Mouse (Mus musculus) CH12.LX (cell line): ENCODE measurements around the gene Cd59a. TPM values are rescaled to one million over a fixed set of nuclear protein-coding genes. Genes with fewer than 3 reads are reported as not detected.

Experiments
- DNase-seq: peaks from one replicate; pipeline ENCODE4 v3.0.0-alpha.2; 2013; ENCODE audit errors: extremely low read depth
- H3K27ac ChIP-seq: 2 replicates; pipeline ENCODE4 v1.5.1; 2012; ENCODE audit warnings: low read depth, mild to moderate bottlenecking, control low read depth, moderate library complexity; ENCODE audit not compliant: insufficient read depth
- H3K27me3 ChIP-seq: replicated peaks from 2 replicates; pipeline ENCODE3; 2012; ENCODE audit warnings: inconsistent platforms
- H3K36me3 ChIP-seq, 2 experiments: replicated peaks in 1 of 2; 2 replicates each; pipeline versions ENCODE3 to v1.6.1; 2012; ENCODE audit warnings: inconsistent platforms in 1 of 2, low read length in 1 of 2, mild to moderate bottlenecking in 1 of 2, mixed read lengths in 1 of 2, moderate library complexity in 1 of 2; ENCODE audit not compliant: control insufficient read depth in 1 of 2, insufficient read depth in 1 of 2
- H3K4me1 ChIP-seq, 2 experiments: 2 replicates each; pipeline ENCODE4 v1.6.1; 2012; ENCODE audit warnings: inconsistent platforms in 1 of 2, moderate library complexity in 1 of 2; ENCODE audit not compliant: insufficient read depth in 2 of 2, control insufficient read depth in 1 of 2
- H3K4me2 ChIP-seq: 2 replicates; pipeline ENCODE4 v1.6.1; 2012; ENCODE audit warnings: low read depth, mild to moderate bottlenecking, control low read depth; ENCODE audit not compliant: poor library complexity, insufficient read depth, severe bottlenecking
- H3K4me3 ChIP-seq, 3 experiments: fragments of 150-350 bp in 1 of 3; sonication (generic) in 1 of 3; replicated peaks in 1 of 3; 2 replicates each; pipeline versions ENCODE3 to v1.5.1; 2011 to 2012; ENCODE audit warnings: low read depth in 2 of 3, low read length in 2 of 3, mild to moderate bottlenecking in 2 of 3, moderate library complexity in 2 of 3, control low read depth in 1 of 3, improper control_type of control experiment in 1 of 3, inconsistent platforms in 1 of 3, mixed read lengths in 1 of 3; ENCODE audit not compliant: poor library complexity in 1 of 3
- H3K79me2 ChIP-seq: replicated peaks from 2 replicates; pipeline ENCODE4 v1.6.1; 2012; ENCODE audit warnings: mild to moderate bottlenecking, moderate library complexity; ENCODE audit not compliant: control insufficient read depth, poor library complexity, insufficient read depth, severe bottlenecking; ENCODE audit errors: extremely low read depth
- H3K9ac ChIP-seq: 2 replicates; pipeline ENCODE4 v1.6.1; 2012; ENCODE audit warnings: low read depth, mild to moderate bottlenecking, control low read depth, moderate library complexity; ENCODE audit not compliant: insufficient read depth
- H3K9me3 ChIP-seq: replicated peaks from 2 replicates; pipeline ENCODE3; 2012; ENCODE audit warnings: low read length, inconsistent platforms, mixed read lengths
- BHLHE40 ChIP-seq: IDR thresholded peaks from 2 replicates; pipeline ENCODE4 v1.6.1; 2011; ENCODE audit warnings: mild to moderate bottlenecking, low read depth, low read length, improper control_type of control experiment
- CHD2 ChIP-seq: IDR thresholded peaks from 2 replicates; pipeline ENCODE4 v1.6.1; 2011; ENCODE audit warnings: low read length, improper control_type of control experiment
- E2F4 ChIP-seq: IDR thresholded peaks from 2 replicates; pipeline ENCODE4 v1.6.1; 2011; ENCODE audit warnings: low read depth, low read length, improper control_type of control experiment; ENCODE audit not compliant: insufficient replicate concordance
- EP300 ChIP-seq: IDR thresholded peaks from 2 replicates; pipeline ENCODE4 v1.6.1; 2011; ENCODE audit warnings: low read length, improper control_type of control experiment
- HCFC1 ChIP-seq: IDR thresholded peaks from 2 replicates; pipeline ENCODE4 v1.6.1; 2012; ENCODE audit warnings: low read depth, mild to moderate bottlenecking, inconsistent platforms, low read length, improper control_type of control experiment
- KAT2A ChIP-seq: IDR thresholded peaks from 2 replicates; pipeline ENCODE4 v1.6.1; 2012; ENCODE audit warnings: low read length, improper control_type of control experiment, inconsistent platforms; ENCODE audit not compliant: insufficient replicate concordance
- MAFK ChIP-seq: IDR thresholded peaks from 2 replicates; pipeline ENCODE4 v1.6.1; 2011; ENCODE audit warnings: low read length, improper control_type of control experiment; ENCODE audit not compliant: insufficient replicate concordance
- MAX ChIP-seq: IDR thresholded peaks from 2 replicates; pipeline ENCODE4 v1.6.1; 2011; ENCODE audit warnings: low read length, improper control_type of control experiment
- MEF2A ChIP-seq: IDR thresholded peaks from 2 replicates; pipeline ENCODE4 v1.6.1; 2014; ENCODE audit warnings: low read depth, mild to moderate bottlenecking, inconsistent platforms, low read length, improper control_type of control experiment, borderline replicate concordance
- NELFE ChIP-seq: IDR thresholded peaks from 2 replicates; pipeline ENCODE4 v1.6.1; 2011; ENCODE audit warnings: low read depth, low read length, improper control_type of control experiment
- NRF1 ChIP-seq: IDR thresholded peaks from 2 replicates; pipeline ENCODE4 v1.6.1; 2014; ENCODE audit warnings: low read depth, mild to moderate bottlenecking, inconsistent platforms, low read length, improper control_type of control experiment, moderate library complexity
- RAD21 ChIP-seq: IDR thresholded peaks from 2 replicates; pipeline ENCODE4 v1.6.1; 2011; ENCODE audit warnings: low read depth, mild to moderate bottlenecking, low read length, improper control_type of control experiment, moderate library complexity
- RCOR1 ChIP-seq: conservative IDR thresholded peaks from 2 replicates; pipeline ENCODE4 v1.6.1; 2012; ENCODE audit warnings: low read depth, mild to moderate bottlenecking, inconsistent platforms, low read length, improper control_type of control experiment
- SIN3A ChIP-seq: IDR thresholded peaks from 2 replicates; pipeline ENCODE4 v1.6.1; 2012; ENCODE audit warnings: low read length, improper control_type of control experiment, inconsistent platforms
- SMC3 ChIP-seq: IDR thresholded peaks from 2 replicates; pipeline ENCODE4 v1.6.1; 2011; ENCODE audit warnings: low read depth, low read length, improper control_type of control experiment
- UBTF ChIP-seq: IDR thresholded peaks from 2 replicates; pipeline ENCODE4 v1.6.1; 2012; ENCODE audit warnings: low read depth, mild to moderate bottlenecking, inconsistent platforms, low read length, improper control_type of control experiment, moderate library complexity
- USF1 ChIP-seq: IDR thresholded peaks from 2 replicates; pipeline ENCODE4 v1.6.1; 2014; ENCODE audit warnings: low read depth, mild to moderate bottlenecking, inconsistent platforms, low read length, improper control_type of control experiment
- ZC3H11A ChIP-seq: IDR thresholded peaks from 2 replicates; pipeline ENCODE4 v1.6.1; 2012; ENCODE audit warnings: low read depth, mild to moderate bottlenecking, inconsistent platforms, low read length, improper control_type of control experiment
- ZKSCAN1 ChIP-seq: IDR thresholded peaks from 2 replicates; pipeline ENCODE4 v1.6.1; 2012; ENCODE audit warnings: low read depth, inconsistent platforms, low read length, improper control_type of control experiment, borderline replicate concordance
- ZMIZ1 ChIP-seq: IDR thresholded peaks from 2 replicates; pipeline ENCODE4 v1.6.1; 2012; ENCODE audit warnings: low read depth, mild to moderate bottlenecking, inconsistent platforms, low read length, improper control_type of control experiment
- dilution Hi-C: fragments of 300-500 bp; cut with MboI; formaldehyde crosslinking; loops from 2 replicates; pipeline ENCODE4 v1.14.3; 2020; ENCODE audit warnings: low sequenced_read_pairs; ENCODE audit not compliant: extremely low pct_unique_long_range_greater_than_20kb, extremely low pct_ligation_motif_present
- in situ Hi-C: fragments of 300-500 bp; cut with MboI; formaldehyde crosslinking; loops from 3 replicates; pipeline ENCODE4 v1.14.3; 2019; ENCODE audit warnings: low sequenced_read_pairs, low pct_ligation_motif_present, low pct_unique_long_range_greater_than_20kb, mixed read lengths
- polyA plus RNA-seq: library from polyadenylated mRNA; unstranded; fragments of >175 nt; gene quantifications from 2 replicates; pipeline ENCODE4 v1.2.1, GENCODE M21; 2012; ENCODE audit warnings: low read depth; ENCODE audit not compliant: insufficient read length
- total RNA-seq, 2 experiments: library from RNA; depleted of rRNA; stranded (reverse); fragments of 300-350 nt in 1 of 2; fragments of >200 nt in 1 of 2; gene quantifications; 2 replicates each; pipeline ENCODE4 v1.2.3; 2012 to 2014

The Cd59a gene
- total and polyA plus RNA-seq, 3 experiments, result 4.5 to 6.6 (median 4.8) TPM

DNA sequence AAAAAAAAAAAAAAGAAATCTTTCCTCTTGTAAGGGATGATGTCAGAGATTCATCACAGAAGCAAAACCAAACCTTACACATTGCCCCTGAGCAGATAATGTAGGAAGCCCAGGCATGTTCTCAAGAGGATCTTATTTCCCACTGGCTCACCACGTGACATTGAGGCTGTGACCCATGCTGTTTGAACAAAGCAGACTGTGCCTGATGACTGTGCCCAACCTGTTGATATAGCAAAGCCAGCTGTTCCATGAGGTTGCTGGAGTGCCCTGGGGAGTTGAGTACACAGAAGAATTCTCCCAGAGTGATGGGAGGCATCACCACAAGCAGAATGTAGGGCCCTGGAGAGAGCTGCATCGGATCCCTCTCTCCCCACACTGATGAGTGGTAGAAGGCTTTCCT is 40.3 kb downstream of the Cd59a start:
- no peaks in the 10 kb centered on the region for H3K36me3 ChIP-seq
- H3K27me3 ChIP-seq, result no peaks in the 10 kb centered on the region
- no peaks in the 10 kb centered on the region for H3K79me2 ChIP-seq
- H3K4me1 ChIP-seq, result peaks cover 0 to 4% of the 10 kb centered on the region in 2 experiments; a peak in 1 of 4 replicates
- no peak overlapping the region for H3K4me3 ChIP-seq
- H3K27ac ChIP-seq, result no peak overlapping the region
- no peak for DNase-seq
- peaks cover 3% of the 10 kb centered on the region for H3K9me3 ChIP-seq
- no peak overlapping the region for H3K9ac ChIP-seq
- H3K4me2 ChIP-seq, result no peak overlapping the region
- TF ChIP-seq KAT2A, result no peak
- TF ChIP-seq ZC3H11A, result no peak
- no peak for TF ChIP-seq RCOR1
- TF ChIP-seq NRF1, result no peak
- no peak for TF ChIP-seq E2F4
- no peak for TF ChIP-seq ZKSCAN1
- TF ChIP-seq BHLHE40, result no peak
- no peak for TF ChIP-seq USF1
- TF ChIP-seq MEF2A, result no peak
- TF ChIP-seq MAFK, result no peak
- in situ Hi-C loops, result loop anchor here (10.0 to 25.0 kb wide), 2 partner anchors 176 to 279 kb away; partner anchors contain the start of gene D430041D05Rik
- dilution Hi-C loops, result no loop called here

DNA sequence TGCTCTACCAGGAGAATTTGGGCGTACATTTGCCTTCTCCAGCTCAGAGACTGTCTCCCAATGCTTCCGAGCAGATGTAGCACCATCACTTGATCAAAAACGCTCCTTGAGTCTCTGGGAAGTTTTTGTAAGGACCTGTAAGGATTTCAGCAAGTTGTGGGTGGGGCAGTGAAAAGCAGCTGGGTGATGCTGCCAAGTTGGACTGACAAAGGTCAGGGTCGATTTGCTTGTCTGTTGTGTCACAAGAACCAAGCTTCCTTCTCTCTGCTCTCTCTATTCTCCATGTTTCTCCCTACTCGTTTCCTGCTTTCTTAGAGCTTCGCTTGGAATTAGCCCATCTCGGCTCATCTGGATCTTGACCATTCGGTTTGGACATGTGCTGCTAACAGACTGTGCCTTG is 46.5 kb downstream of the Cd59a start:
- Histone ChIP-seq H3K9me3 (peaks cover 3% of the 10 kb centered on the region), H3K27ac (no peak overlapping the region), H3K79me2 (no peaks in the 10 kb centered on the region), H3K4me3 (no peak overlapping the region), H3K4me1 (peaks cover 9 to 25% of the 10 kb centered on the region in 2 experiments), H3K36me3 (no peaks in the 10 kb centered on the region), H3K27me3 (no peaks in the 10 kb centered on the region), H3K4me2 (no peak overlapping the region), H3K9ac (no peak overlapping the region)
- dilution Hi-C loops (no loop called here), in situ Hi-C loops (loop anchor here (25.0 kb wide), 1 partner anchor 170 kb away; no protein-coding TSS in a partner anchor)
- no peak for TF ChIP-seq ZMIZ1
- TF ChIP-seq SMC3, result no peak
- TF ChIP-seq ZC3H11A, result no peak
- TF ChIP-seq SIN3A, result no peak
- no peak for TF ChIP-seq NELFE
- TF ChIP-seq USF1, result no peak
- TF ChIP-seq RAD21, result no peak
- no peak for TF ChIP-seq CHD2
- TF ChIP-seq MAX, result no peak
- no peak for TF ChIP-seq NRF1
- TF ChIP-seq EP300, result no peak
- no peak for TF ChIP-seq KAT2A
- TF ChIP-seq HCFC1, result no peak
- no peak for TF ChIP-seq RCOR1
- no peak for TF ChIP-seq UBTF
- TF ChIP-seq BHLHE40, result no peak
- no peak for TF ChIP-seq MEF2A
- DNase-seq, result no peak
